Mouse (Mus musculus): ENCODE data around the gene Unk. TPM values are rescaled to one million over a fixed set of nuclear protein-coding genes. Genes with fewer than 3 reads are reported as not detected.
"Not testable (repeated sequence)": the region's sequence is repeated elsewhere in the genome, so short reads cannot be mapped to it uniquely, and the experiment has no call there.

The Unk gene
- polyA plus RNA-seq, 3 experiments from 2014 or later, result 10.1 to 14.6 (median 12.7) TPM

GRCm38 (mm10) chr11:116088741-116089394, 58.7 kb downstream of the Unk start:
- no peak for ATAC-seq

- ATAC-seq, result no peak
These were observed 59.4 kb downstream of the Unk start for GRCm38 (mm10) chr11:116089545-116089944.

- ATAC-seq, result no peak
These were observed 61.5 kb downstream of the Unk start for GRCm38 (mm10) chr11:116091591-116091990.

DNA sequence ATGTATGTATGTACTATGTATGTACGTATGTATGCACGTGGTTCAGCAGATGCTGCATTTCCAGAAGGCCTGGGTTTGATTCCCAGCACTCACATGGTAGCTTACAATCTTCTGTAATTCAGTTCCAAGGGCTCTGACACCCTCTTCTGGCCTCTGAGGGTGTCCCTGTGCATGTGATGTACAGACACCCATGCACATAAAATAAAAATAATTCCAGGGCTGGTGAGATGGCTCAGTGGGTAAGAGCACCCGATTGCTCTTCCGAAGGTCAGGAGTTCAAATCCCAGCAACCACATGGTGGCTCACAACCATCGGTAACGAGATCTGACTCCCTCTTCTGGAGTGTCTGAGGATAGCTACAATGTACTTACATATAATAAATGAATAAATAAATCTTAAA, 62.8 kb downstream of the Unk start:
- not testable (repeated sequence) for ATAC-seq

DNA sequence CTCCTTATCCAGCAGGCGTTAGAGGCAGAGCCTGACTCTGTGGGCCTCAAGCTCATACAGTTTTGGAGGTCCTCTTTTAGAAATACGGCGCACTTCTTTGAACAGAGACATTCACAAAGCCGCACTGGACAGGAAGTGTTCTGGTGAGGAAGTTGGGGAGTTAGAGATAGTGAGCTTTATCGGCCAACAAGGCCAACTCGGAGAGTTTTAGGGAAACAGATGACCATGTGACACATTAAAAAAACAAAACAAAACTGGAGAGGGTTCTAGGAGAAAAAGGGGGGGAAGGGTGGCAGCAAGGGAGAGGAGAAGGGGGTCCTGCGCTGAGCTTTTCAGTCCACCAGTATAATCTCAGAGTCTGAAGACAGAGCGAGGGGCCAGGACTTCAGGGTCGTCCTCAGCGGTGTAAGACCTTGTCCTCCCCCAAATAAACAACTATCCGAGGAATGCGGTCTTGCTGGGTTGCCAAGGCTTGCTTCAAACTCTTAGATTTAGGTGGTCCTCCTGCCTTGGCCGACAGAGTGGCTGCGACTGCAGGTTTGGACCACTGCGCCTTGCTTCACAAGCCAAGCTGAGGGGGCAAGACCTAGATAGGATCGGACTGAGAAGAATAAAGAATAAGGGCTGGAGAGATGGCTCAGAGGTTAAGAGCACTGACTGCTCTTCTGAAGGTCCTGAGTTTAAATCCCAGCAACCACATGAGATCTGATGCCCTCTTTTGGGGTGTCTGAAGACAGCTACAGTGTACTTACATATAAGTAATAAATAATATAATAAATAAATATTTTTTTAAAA, 63.8 kb downstream of the Unk start:
- ATAC-seq, result no peak

- ATAC-seq, result no peak
These were observed 65.5 kb downstream of the Unk start for GRCm38 (mm10) chr11:116095573-116095972.

DNA sequence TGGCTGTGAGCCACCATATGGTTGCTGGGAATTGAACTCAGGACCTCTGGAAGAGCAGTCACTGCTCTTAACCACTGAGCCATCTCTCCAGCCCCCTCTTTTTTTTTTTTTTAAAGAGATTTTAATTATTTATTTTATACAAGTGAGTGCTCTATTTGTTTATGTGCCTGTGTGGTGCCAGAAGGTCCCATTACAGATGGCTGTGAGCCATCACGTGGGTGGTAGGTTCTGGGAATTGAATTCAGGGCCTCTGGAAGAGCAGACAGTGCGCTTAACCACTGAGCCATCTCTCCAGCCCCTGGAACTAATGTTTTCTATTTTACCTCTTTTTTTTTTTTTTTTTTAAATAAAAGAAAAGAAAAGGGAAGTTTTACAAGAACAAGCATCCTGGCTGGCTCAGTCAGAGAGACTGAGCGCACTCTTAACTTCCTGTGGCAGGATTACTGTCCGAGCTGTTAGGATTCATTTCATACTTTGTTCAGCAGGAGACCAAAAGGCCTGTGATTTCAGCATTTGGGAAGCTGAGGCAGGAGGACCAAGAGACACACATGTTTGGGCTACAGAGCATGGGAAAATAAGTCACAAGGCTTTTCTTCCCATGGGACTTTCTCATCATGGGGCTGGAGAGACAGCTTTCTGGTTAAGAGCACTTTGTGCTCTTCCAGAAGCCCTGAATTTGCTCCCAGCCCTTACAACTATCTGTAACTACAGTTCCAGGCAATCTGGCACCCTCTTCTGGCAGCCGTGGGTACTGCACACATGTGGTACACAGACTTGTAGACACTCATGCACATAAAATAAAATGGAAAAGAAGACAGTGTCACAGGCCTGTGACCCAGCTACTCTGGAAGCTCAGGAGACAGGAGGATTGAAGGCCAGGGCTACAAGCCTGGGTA, 66.3 kb downstream of the Unk start:
- no peak for ATAC-seq

DNA sequence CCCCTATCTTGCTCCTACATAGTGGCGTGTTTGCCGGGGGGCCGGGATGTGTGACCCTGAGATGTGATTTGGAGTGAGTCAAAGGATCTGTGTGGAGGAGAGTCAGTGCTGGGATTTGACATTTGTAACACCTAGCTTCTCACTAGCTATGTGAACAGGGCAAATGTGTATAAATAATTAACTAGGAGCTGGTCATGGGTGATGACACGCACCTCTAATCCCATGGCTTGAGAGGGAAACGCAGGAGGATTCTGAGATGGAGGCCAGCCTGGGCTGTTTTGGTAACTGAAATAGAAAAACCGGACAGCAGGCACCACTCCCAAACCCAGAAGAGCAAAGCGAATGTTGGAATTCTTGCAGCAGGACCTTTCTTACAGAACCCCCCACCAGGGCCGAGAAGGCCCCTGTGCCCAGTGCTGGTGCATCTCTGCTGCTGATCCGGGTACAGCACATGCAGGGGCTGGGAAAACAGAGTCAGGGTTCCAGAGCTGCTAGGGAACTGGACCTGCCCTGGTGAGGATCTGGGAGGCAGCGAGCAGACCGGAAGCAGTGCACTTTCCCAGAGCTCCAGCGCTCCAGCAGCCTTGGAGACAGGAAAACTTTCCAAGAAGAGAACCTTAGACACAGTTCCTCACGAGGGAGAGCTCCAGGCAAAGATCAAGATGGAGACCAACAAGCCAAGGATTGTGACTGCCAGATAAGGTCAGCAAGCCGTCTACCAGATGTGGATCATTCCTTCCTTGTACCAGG, 68.8 kb downstream of the Unk start:
- no peak for ATAC-seq

DNA sequence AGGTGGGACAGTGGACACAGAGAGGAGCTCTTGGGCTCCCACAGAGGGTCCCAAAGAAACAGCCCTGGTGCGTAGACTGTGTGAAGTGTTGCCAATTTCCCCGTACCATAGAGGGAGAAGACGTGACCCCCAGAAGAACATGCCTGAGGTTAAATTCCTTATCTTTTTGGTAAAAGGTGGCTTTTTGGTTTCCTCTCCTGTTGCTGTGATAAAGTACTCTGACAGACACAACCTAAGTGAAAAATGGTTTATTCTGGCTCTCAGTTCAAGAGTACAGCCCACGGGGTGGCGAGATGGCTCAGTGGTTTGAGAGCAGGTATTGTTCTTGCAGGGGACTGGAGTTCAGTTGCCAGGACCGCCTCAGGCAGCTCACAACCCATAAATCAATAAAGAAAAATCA, 69.3 kb downstream of the Unk start:
- ATAC-seq, result no peak

DNA sequence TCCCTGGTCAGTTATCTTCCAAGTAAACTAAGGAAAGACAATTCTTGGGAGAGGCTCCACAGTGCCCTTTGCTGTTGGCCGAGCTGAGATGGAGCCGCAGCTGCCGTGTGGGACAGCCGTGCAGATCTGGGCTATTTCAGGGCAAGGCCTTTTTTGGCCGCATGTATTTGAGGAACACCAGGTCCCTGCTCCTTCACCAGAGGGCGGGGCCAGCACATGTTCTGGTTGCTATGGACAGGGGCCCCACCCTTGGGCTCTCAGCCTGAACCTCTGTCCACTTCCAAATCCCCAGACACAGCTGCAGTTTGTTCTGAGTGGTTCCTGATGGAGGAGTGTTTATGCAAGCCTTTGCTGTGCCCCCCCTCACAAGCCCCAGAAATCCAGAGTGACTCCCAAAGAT, 70.3 kb downstream of the Unk start:
- ATAC-seq, result no peak

DNA sequence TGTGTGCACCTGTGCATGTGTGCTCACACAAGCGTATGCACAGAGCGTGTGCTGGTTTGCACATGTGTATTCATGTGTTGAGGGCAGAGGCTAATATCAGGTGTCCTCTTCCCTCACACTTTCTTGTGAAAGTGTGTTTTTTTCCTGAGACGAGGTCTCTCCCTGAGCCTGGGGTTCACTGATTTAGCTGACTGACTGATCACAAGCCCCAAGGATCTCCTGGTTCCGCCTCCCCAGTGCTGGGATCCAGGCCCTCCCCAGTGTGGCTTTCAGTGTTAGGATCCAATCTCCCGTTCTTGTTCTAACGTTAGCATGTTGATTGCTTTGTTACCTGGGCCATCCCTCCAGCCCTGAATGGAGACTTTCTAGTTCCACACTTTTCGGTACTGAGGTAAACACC, 70.7 kb downstream of the Unk start:
- ATAC-seq, result no peak

- no peak for ATAC-seq
These were observed 71.8 kb downstream of the Unk start for GRCm38 (mm10) chr11:116101931-116102381.

GRCm38 (mm10) chr11:116102472-116102871, 72.3 kb downstream of the Unk start:
- no peak for ATAC-seq

- ATAC-seq, result no peak
These were observed 73.5 kb downstream of the Unk start for GRCm38 (mm10) chr11:116103572-116103971.

GRCm38 (mm10) chr11:116104006-116104646, 74.0 kb downstream of the Unk start:
- ATAC-seq, result no peak

- ATAC-seq, result no peak
These were observed 74.9 kb downstream of the Unk start for GRCm38 (mm10) chr11:116105065-116105464.

DNA sequence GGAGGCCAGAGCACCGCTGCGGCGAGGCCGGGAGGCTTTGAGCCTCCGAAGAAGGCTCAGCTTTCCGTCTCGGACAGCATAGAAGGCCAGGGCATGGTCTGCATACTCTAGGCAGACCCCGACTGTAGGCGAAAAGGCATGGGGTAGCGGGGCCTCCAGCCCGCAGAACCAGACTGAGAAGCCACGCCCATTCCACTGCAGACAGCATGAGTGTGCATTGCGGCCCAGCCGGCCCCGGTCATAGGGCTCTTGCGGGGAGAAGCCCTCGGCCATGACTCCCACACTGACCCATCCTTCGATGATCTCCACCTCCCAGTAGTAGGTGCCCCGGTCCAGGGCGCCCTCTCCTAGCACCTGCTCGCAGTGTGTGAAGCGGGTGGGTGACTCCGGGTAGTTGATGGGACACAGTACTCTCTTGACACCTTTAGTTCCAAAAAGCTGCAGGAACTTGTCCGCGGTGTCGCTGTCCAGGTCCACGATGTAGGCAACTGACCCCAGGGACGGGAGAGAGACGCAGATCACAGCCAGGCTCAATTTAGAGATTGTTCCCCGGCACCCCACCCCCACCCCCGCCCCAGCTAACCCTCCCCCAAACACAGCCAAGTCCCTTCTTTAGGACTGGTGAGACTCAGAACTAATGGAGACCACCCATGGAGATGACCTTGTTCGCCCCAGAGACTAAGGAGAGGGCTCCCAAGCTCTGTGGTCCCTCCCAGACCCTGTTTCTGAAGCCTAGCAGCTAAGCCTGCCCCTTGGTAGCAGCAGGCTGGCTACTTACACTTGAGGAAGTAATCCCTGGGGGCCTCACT, 76.2 kb downstream of the Unk start:
- no peak for ATAC-seq

GRCm38 (mm10) chr11:116106963-116107776, 77.0 kb downstream of the Unk start:
- ATAC-seq, result no peak

- no peak for ATAC-seq
These were observed 77.7 kb downstream of the Unk start for GRCm38 (mm10) chr11:116107777-116108285.
